Mouse (Mus musculus): ENCODE results near the gene Tcl1.
"Not testable (repeated sequence)": the region's sequence is repeated elsewhere in the genome, so short reads cannot be mapped to it uniquely, and the experiment has no call there.

The Tcl1 gene
- long read RNA-seq, experiment 1 = 0 reads
- long read RNA-seq, experiment 2 = 0 reads

DNA sequence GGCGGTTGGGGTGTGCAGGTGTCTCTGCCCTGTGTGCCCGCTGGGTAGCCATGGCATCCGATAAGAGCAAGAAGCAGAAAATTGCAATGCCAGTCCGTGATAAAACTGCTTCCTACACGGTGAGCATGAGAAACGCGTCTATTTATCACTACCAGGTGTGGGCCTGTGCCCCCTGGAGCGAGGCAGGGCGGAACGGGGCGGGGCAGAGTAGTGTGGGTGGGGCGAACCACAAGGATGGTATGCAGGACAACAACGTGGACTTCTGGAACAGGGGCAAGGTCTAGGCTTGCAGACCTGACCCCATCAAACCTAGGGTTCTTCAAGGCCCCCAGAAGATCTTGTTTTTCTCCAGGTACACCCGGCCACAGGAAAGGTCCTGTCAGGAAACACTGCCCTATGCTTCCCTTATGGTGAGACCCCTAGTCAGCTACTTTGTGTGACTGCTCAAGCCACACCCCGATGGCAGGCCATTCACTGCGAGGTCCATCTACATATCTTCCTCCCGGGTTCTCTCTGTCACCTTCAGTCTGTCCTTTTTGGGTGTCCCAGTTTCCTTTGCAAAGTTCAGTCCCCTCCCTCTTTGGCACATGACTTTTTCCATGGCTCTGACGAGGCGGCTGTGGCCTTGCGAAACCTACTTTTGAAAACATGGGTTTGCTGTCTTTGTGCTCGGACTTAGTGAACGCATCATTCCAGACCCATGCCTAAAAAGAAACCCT lies at the start of gene Tcl1:
TSS of gene Tcl1 (minus strand) at position 193 of the 719 bp plus-strand sequence.
- intact Hi-C loops (cut with DNase I) = no loop called here

GRCm38 (mm10) chr12:105271016-105271965 lies 48.7 kb upstream of the Tcl1 start:
- intact Hi-C loops (cut with DNase I) = no loop called here

- intact Hi-C loops (cut with DNase I) = no loop called here
Observed at GRCm38 (mm10) chr12:105267076-105267475, 44.5 kb upstream of the Tcl1 start.

- intact Hi-C loops (cut with DNase I) = no loop called here
Observed at GRCm38 (mm10) chr12:105266096-105266495, 43.5 kb upstream of the Tcl1 start.

DNA sequence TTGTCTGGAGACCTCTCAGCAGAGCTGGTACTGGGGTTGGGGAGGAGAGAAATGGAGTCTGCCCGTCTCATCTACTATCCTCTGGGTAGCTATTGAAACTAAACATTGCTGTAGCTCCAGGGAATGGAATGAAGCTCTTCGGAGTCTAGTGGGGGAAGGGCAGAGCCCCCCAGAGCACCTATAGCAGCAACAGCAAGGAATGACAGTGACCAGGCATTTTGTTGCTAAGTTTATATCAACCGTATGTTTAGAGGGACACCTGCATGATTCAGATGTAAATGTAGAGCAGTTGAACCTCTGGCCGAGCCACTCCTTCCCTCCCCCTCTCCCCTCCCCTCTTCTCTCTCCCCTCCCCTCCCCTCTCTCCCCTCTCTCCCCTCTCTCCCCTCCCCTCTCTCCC lies 36.6 kb upstream of the Tcl1 start:
- intact Hi-C loops (cut with DNase I) = no loop called here

DNA sequence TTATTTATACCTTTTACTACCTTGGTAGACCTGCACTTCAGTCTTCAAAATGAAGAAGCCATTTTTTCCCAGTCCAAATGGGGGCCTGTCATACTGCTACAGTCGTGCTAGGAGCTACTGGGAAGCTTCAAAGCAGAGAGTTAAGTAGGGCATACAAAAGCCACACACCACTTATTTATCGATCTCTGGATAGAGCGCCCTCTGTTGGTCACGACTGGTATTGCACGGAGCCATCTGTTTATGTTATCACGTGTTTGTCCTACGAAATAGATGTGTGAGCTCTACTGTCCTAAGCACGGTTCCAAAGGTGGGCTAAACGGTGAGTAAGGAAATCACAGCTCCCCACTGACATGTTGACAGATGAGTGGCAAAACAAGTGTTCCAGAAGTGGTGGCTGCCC lies 36.2 kb upstream of the Tcl1 start:
- intact Hi-C loops (cut with DNase I) = no loop called here

GRCm38 (mm10) chr12:105253796-105254195 lies 31.2 kb upstream of the Tcl1 start:
- intact Hi-C loops (cut with DNase I) = no loop called here

GRCm38 (mm10) chr12:105248763-105249233 lies 26.2 kb upstream of the Tcl1 start:
- intact Hi-C loops (cut with DNase I) = no loop called here

GRCm38 (mm10) chr12:105239060-105239459 lies 16.5 kb upstream of the Tcl1 start:
- intact Hi-C loops (cut with DNase I) = no loop called here

- intact Hi-C loops (cut with DNase I) = no loop called here
Observed at GRCm38 (mm10) chr12:105235091-105235490, 12.5 kb upstream of the Tcl1 start.

GRCm38 (mm10) chr12:105234362-105234761 lies 11.8 kb upstream of the Tcl1 start:
- intact Hi-C loops (cut with DNase I) = no loop called here

- intact Hi-C loops (cut with DNase I) = no loop called here
Observed at GRCm38 (mm10) chr12:105224621-105225320, 2.2 kb upstream of the Tcl1 start.

- intact Hi-C loops (cut with DNase I) = no loop called here
Observed at GRCm38 (mm10) chr12:105217101-105217760, 5.4 kb downstream of the Tcl1 start.

GRCm38 (mm10) chr12:105209231-105209630 lies 13.4 kb downstream of the Tcl1 start:
- intact Hi-C loops (cut with DNase I) = no loop called here

DNA sequence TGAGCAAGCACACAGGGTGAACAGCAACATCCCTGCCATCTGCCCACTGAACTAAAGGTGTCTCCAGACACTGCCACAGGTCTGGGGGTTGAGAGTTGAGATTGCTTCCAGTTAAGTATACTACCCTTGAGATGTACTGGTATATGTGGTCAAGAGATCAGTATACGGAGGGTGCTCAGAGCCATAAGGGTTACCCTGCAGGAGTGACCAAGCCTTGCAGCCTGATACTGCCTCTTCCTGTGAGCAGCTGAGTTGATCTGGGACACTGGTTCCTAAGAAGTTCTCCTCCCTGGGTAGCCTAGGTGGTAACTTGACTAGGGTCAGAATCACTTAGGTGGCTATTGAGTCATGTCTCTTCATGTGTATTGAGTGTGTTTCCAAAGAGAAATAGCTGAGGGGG lies 14.2 kb downstream of the Tcl1 start:
- intact Hi-C loops (cut with DNase I) = no loop called here

DNA sequence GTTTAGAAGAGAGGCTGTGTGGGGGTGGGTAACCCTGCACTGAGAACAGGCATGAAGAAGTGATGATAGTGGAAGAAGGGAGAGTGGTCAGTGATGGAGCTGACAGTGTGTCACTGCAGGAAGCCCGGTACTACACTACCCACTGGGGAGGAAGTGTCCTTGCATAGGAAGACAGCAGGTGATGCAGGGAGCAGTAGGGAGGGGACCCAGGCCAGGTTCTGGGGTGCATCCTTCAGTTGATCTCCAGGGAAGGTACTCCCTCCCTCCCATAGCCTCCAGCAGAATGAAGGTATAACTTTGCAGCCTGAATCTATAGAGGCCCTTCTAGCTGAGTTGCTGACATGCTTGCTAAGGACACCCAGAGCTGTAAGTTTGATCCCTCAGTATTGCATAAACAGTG lies 15.5 kb downstream of the Tcl1 start:
- intact Hi-C loops (cut with DNase I) = no loop called here

- intact Hi-C loops (cut with DNase I) = not testable (repeated sequence)
Observed at GRCm38 (mm10) chr12:105201657-105202056, 20.9 kb downstream of the Tcl1 start, which contains the start of gene Tcl1b4. Tcl1b4 (plus strand) TSS chr12:105201957.

GRCm38 (mm10) chr12:105199684-105200497 lies 22.7 kb downstream of the Tcl1 start:
- intact Hi-C loops (cut with DNase I) = not testable (repeated sequence)

- intact Hi-C loops (cut with DNase I) = not testable (repeated sequence)
Observed at GRCm38 (mm10) chr12:105190743-105191142, 31.9 kb downstream of the Tcl1 start, which contains the start of gene Tcl1b3. Tcl1b3 (plus strand) TSS chr12:105191043.

- intact Hi-C loops (cut with DNase I) = not testable (repeated sequence)
Observed at GRCm38 (mm10) chr12:105188980-105189379, 33.6 kb downstream of the Tcl1 start.
